Mouse (Mus musculus): ENCODE measurements around the gene Cbs.

GRCm38 (mm10) chr17:31564015-31564857 lies 72.8 kb downstream of the Cbs start, which contains the start of gene Pknox1:
- TF ChIP-seq TCF12 (IDR thresholded peaks at IDR 0.05; ENCODE audit: low read depth, low read length) (peak; percentile 57; the same call in 1 of the 2 replicates), NRF1 (IDR thresholded peaks at IDR 0.05; ENCODE audit: low read depth, low read length) (peak; percentile 71), POLR2AphosphoS2 (IDR thresholded peaks at IDR 0.05; ENCODE audit: low read depth, low read length) (no peak), MYC (IDR thresholded peaks at IDR 0.05; ENCODE audit: low read depth, low read length) (0 out of 2 replicates have a peak, but pooled peaks have one; percentile 25), JUND (conservative IDR thresholded peaks at IDR 0.05; ENCODE audit: low read depth, low read length) (no peak), POLR2A (IDR thresholded peaks at IDR 0.05; ENCODE audit: low read depth, low read length) (peak; percentile 67), PAX5 (IDR thresholded peaks at IDR 0.05; ENCODE audit: low read length) (no peak)

All from CH12.LX (cell line).